Mouse (Mus musculus): ENCODE data around the gene Vamp8. TPM values are rescaled to one million over a fixed set of nuclear protein-coding genes. Genes with fewer than 3 reads are reported as not detected.

Gene Vamp8
- polyA plus RNA-seq, 1 experiment from 2014 or later: 69.6 TPM

GRCm38 (mm10) chr6:72396837-72397251 lies 6.3 kb upstream of the Vamp8 start:
- ATAC-seq (replicated peaks; ENCODE audit: insufficient number of reproducible peaks, low FRiP score, low TSS enrichment, low read depth) (no peak), DNase-seq (ENCODE audit: low spot score) (no peak)
- H3K4me2 ChIP-seq (ENCODE audit: low read depth, low read length): no peak overlapping the region

GRCm38 (mm10) chr6:72392341-72392740 lies 1.8 kb upstream of the Vamp8 start:
- Histone ChIP-seq H3K9ac (replicated peaks; ENCODE audit: low read length) (no peak overlapping the region), H3K27ac (replicated peaks; ENCODE audit: low read depth, low read length) (no peak overlapping the region), H3K4me1 (ENCODE audit: control insufficient read depth, insufficient read depth, low read length) (no peaks in the 10 kb centered on the region), H3K36me3 (replicated peaks; ENCODE audit: control insufficient read depth, insufficient read depth, low read depth, low read length) (no peaks in the 10 kb centered on the region), H3K4me2 (ENCODE audit: low read depth, low read length) (no peak overlapping the region), H3K27me3 (ENCODE audit: control insufficient read depth, insufficient read depth, low read length) (no peaks in the 10 kb centered on the region), H3K9me3 (replicated peaks; ENCODE audit: control insufficient read depth, low read length) (no peaks in the 10 kb centered on the region), H3K4me3 (ENCODE audit: low read depth, low read length) (no peak overlapping the region)
- no peak for DNase-seq (ENCODE audit: low spot score)
- ATAC-seq (replicated peaks; ENCODE audit: insufficient number of reproducible peaks, low FRiP score, low TSS enrichment, low read depth): no peak
- 79% methylated on average over 5 of the region's 5 CpGs for WGBS

More at GRCm38 (mm10) chr6:72396837-72397251, 6.3 kb upstream of the Vamp8 start:
- Histone ChIP-seq H3K27ac (replicated peaks; ENCODE audit: low read depth, low read length) (no peak overlapping the region), H3K4me3 (ENCODE audit: low read depth, low read length) (no peak overlapping the region), H3K27me3 (ENCODE audit: control insufficient read depth, insufficient read depth, low read length) (no peaks in the 10 kb centered on the region), H3K9me3 (replicated peaks; ENCODE audit: control insufficient read depth, low read length) (no peaks in the 10 kb centered on the region), H3K4me1 (ENCODE audit: control insufficient read depth, insufficient read depth, low read length) (no peaks in the 10 kb centered on the region), H3K9ac (replicated peaks; ENCODE audit: low read length) (no peak overlapping the region), H3K36me3 (replicated peaks; ENCODE audit: control insufficient read depth, insufficient read depth, low read depth, low read length) (no peaks in the 10 kb centered on the region)
- WGBS: 79% methylated on average over 10 of the region's 10 CpGs

GRCm38 (mm10) chr6:72390795-72391521 lies 455 bp upstream of the Vamp8 start:
- Histone ChIP-seq H3K4me1 (ENCODE audit: control insufficient read depth, insufficient read depth, low read length) (no peaks in the 10 kb centered on the region), H3K36me3 (replicated peaks; ENCODE audit: control insufficient read depth, insufficient read depth, low read depth, low read length) (no peaks in the 10 kb centered on the region), H3K9ac (replicated peaks; ENCODE audit: low read length) (peak overlapping the region; percentile 72), H3K4me2 (ENCODE audit: low read depth, low read length) (peak overlapping the region; percentile 75; the same call in 1 of the 2 replicates), H3K4me3 (ENCODE audit: low read depth, low read length) (peak overlapping the region; percentile 51; the same call in 1 of the 2 replicates), H3K9me3 (replicated peaks; ENCODE audit: control insufficient read depth, low read length) (no peaks in the 10 kb centered on the region), H3K27ac (replicated peaks; ENCODE audit: low read depth, low read length) (no peak overlapping the region), H3K27me3 (ENCODE audit: control insufficient read depth, insufficient read depth, low read length) (no peaks in the 10 kb centered on the region)
- WGBS: 15% methylated on average over 11 of the region's 12 CpGs
- DNase-seq (ENCODE audit: low spot score) (peak; percentile 18), ATAC-seq (replicated peaks; ENCODE audit: insufficient number of reproducible peaks, low FRiP score, low TSS enrichment, low read depth) (peak; percentile 42; the same call in 1 of the 2 replicates)

GRCm38 (mm10) chr6:72389471-72389940 lies 997 bp downstream of the Vamp8 start:
- 27% methylated on average over 13 of the region's 13 CpGs for WGBS
- H3K36me3 ChIP-seq (replicated peaks; ENCODE audit: control insufficient read depth, insufficient read depth, low read depth, low read length): no peaks in the 10 kb centered on the region
- H3K4me2 ChIP-seq (ENCODE audit: low read depth, low read length): peak overlapping the region; percentile 75
- H3K9ac ChIP-seq (replicated peaks; ENCODE audit: low read length): peak overlapping the region; percentile 72
- peak overlapping the region; percentile 66; the same call in 1 of the 2 replicates for H3K27ac ChIP-seq (replicated peaks; ENCODE audit: low read depth, low read length)
- DNase-seq (ENCODE audit: low spot score): no peak
- ATAC-seq (replicated peaks; ENCODE audit: insufficient number of reproducible peaks, low FRiP score, low TSS enrichment, low read depth): no peak
- H3K4me1 ChIP-seq (ENCODE audit: control insufficient read depth, insufficient read depth, low read length): no peaks in the 10 kb centered on the region
- no peaks in the 10 kb centered on the region for H3K9me3 ChIP-seq (replicated peaks; ENCODE audit: control insufficient read depth, low read length)
- H3K4me3 ChIP-seq (ENCODE audit: low read depth, low read length): peak overlapping the region; percentile 51
- H3K27me3 ChIP-seq (ENCODE audit: control insufficient read depth, insufficient read depth, low read length): no peaks in the 10 kb centered on the region

GRCm38 (mm10) chr6:72388791-72389329 lies 1.6 kb downstream of the Vamp8 start:
- no peak overlapping the region for H3K27ac ChIP-seq (replicated peaks; ENCODE audit: low read depth, low read length)
- H3K4me2 ChIP-seq (ENCODE audit: low read depth, low read length): no peak overlapping the region
- no peaks in the 10 kb centered on the region for H3K27me3 ChIP-seq (ENCODE audit: control insufficient read depth, insufficient read depth, low read length)
- no peak overlapping the region for H3K4me3 ChIP-seq (ENCODE audit: low read depth, low read length)
- no peaks in the 10 kb centered on the region for H3K9me3 ChIP-seq (replicated peaks; ENCODE audit: control insufficient read depth, low read length)
- ATAC-seq (replicated peaks; ENCODE audit: insufficient number of reproducible peaks, low FRiP score, low TSS enrichment, low read depth) (no peak), DNase-seq (ENCODE audit: low spot score) (no peak)
- H3K36me3 ChIP-seq (replicated peaks; ENCODE audit: control insufficient read depth, insufficient read depth, low read depth, low read length): no peaks in the 10 kb centered on the region
- H3K9ac ChIP-seq (replicated peaks; ENCODE audit: low read length): no peak overlapping the region
- no peaks in the 10 kb centered on the region for H3K4me1 ChIP-seq (ENCODE audit: control insufficient read depth, insufficient read depth, low read length)
- 84% methylated on average over 6 of the region's 6 CpGs for WGBS

- DNase-seq (ENCODE audit: low spot score) (no peak), ATAC-seq (replicated peaks; ENCODE audit: insufficient number of reproducible peaks, low FRiP score, low TSS enrichment, low read depth) (no peak)
- Histone ChIP-seq H3K4me1 (ENCODE audit: control insufficient read depth, insufficient read depth, low read length) (no peaks in the 10 kb centered on the region), H3K36me3 (replicated peaks; ENCODE audit: control insufficient read depth, insufficient read depth, low read depth, low read length) (no peaks in the 10 kb centered on the region), H3K9ac (replicated peaks; ENCODE audit: low read length) (no peak overlapping the region), H3K4me3 (ENCODE audit: low read depth, low read length) (no peak overlapping the region), H3K27me3 (ENCODE audit: control insufficient read depth, insufficient read depth, low read length) (no peaks in the 10 kb centered on the region), H3K4me2 (ENCODE audit: low read depth, low read length) (no peak overlapping the region), H3K27ac (replicated peaks; ENCODE audit: low read depth, low read length) (no peak overlapping the region), H3K9me3 (replicated peaks; ENCODE audit: control insufficient read depth, low read length) (no peaks in the 10 kb centered on the region)
- 59% methylated on average over 10 of the region's 10 CpGs for WGBS
Measured at GRCm38 (mm10) chr6:72388266-72388665, 2.2 kb downstream of the Vamp8 start.

- H3K27me3 ChIP-seq (ENCODE audit: control insufficient read depth, insufficient read depth, low read length): no peaks in the 10 kb centered on the region
- 62% methylated on average over 3 of the region's 3 CpGs for WGBS
- DNase-seq (ENCODE audit: low spot score) (no peak), ATAC-seq (replicated peaks; ENCODE audit: insufficient number of reproducible peaks, low FRiP score, low TSS enrichment, low read depth) (no peak)
- H3K36me3 ChIP-seq (replicated peaks; ENCODE audit: control insufficient read depth, insufficient read depth, low read depth, low read length): no peaks in the 10 kb centered on the region
- H3K9ac ChIP-seq (replicated peaks; ENCODE audit: low read length): no peak overlapping the region
- H3K9me3 ChIP-seq (replicated peaks; ENCODE audit: control insufficient read depth, low read length): no peaks in the 10 kb centered on the region
- no peak overlapping the region for H3K4me3 ChIP-seq (ENCODE audit: low read depth, low read length)
- H3K4me2 ChIP-seq (ENCODE audit: low read depth, low read length): no peak overlapping the region
- no peak overlapping the region for H3K27ac ChIP-seq (replicated peaks; ENCODE audit: low read depth, low read length)
- no peaks in the 10 kb centered on the region for H3K4me1 ChIP-seq (ENCODE audit: control insufficient read depth, insufficient read depth, low read length)
Measured at GRCm38 (mm10) chr6:72387816-72388215, 2.7 kb downstream of the Vamp8 start.

GRCm38 (mm10) chr6:72386561-72386960 lies 3.9 kb downstream of the Vamp8 start:
- Histone ChIP-seq H3K27ac (replicated peaks; ENCODE audit: low read depth, low read length) (no peak overlapping the region), H3K9ac (replicated peaks; ENCODE audit: low read length) (no peak overlapping the region), H3K9me3 (replicated peaks; ENCODE audit: control insufficient read depth, low read length) (no peaks in the 10 kb centered on the region), H3K4me2 (ENCODE audit: low read depth, low read length) (no peak overlapping the region), H3K36me3 (replicated peaks; ENCODE audit: control insufficient read depth, insufficient read depth, low read depth, low read length) (no peaks in the 10 kb centered on the region), H3K27me3 (ENCODE audit: control insufficient read depth, insufficient read depth, low read length) (no peaks in the 10 kb centered on the region), H3K4me3 (ENCODE audit: low read depth, low read length) (no peak overlapping the region), H3K4me1 (ENCODE audit: control insufficient read depth, insufficient read depth, low read length) (no peaks in the 10 kb centered on the region)
- WGBS: 86% methylated on average over 2 of the region's 2 CpGs
- DNase-seq (ENCODE audit: low spot score) (no peak), ATAC-seq (replicated peaks; ENCODE audit: insufficient number of reproducible peaks, low FRiP score, low TSS enrichment, low read depth) (no peak)

Data from embryonic facial prominence, embryonic 11.5 days (tissue).